Mouse (Mus musculus) CH12.LX (cell line): ENCODE data around the gene Cachd1. TPM values are rescaled to one million over a fixed set of nuclear protein-coding genes. Genes with fewer than 3 reads are reported as not detected.

Experiments
- DNase-seq: peaks from one replicate; pipeline ENCODE4 v3.0.0-alpha.2; 2013; ENCODE audit errors: extremely low read depth
- H3K27ac ChIP-seq: 2 replicates; pipeline ENCODE4 v1.5.1; 2012; ENCODE audit warnings: low read depth, mild to moderate bottlenecking, control low read depth, moderate library complexity; ENCODE audit not compliant: insufficient read depth
- H3K27me3 ChIP-seq: replicated peaks from 2 replicates; pipeline ENCODE3; 2012; ENCODE audit warnings: inconsistent platforms
- H3K36me3 ChIP-seq, 2 experiments: replicated peaks in 1 of 2; 2 replicates each; pipeline versions ENCODE3 to v1.6.1; 2012; ENCODE audit warnings: inconsistent platforms in 1 of 2, low read length in 1 of 2, mild to moderate bottlenecking in 1 of 2, mixed read lengths in 1 of 2, moderate library complexity in 1 of 2; ENCODE audit not compliant: control insufficient read depth in 1 of 2, insufficient read depth in 1 of 2
- H3K4me1 ChIP-seq, 2 experiments: 2 replicates each; pipeline ENCODE4 v1.6.1; 2012; ENCODE audit warnings: inconsistent platforms in 1 of 2, moderate library complexity in 1 of 2; ENCODE audit not compliant: insufficient read depth in 2 of 2, control insufficient read depth in 1 of 2
- H3K4me2 ChIP-seq: 2 replicates; pipeline ENCODE4 v1.6.1; 2012; ENCODE audit warnings: low read depth, mild to moderate bottlenecking, control low read depth; ENCODE audit not compliant: poor library complexity, insufficient read depth, severe bottlenecking
- H3K4me3 ChIP-seq, 3 experiments: fragments of 150-350 bp in 1 of 3; sonication (generic) in 1 of 3; replicated peaks in 1 of 3; 2 replicates each; pipeline versions ENCODE3 to v1.5.1; 2011 to 2012; ENCODE audit warnings: low read depth in 2 of 3, low read length in 2 of 3, mild to moderate bottlenecking in 2 of 3, moderate library complexity in 2 of 3, control low read depth in 1 of 3, improper control_type of control experiment in 1 of 3, inconsistent platforms in 1 of 3, mixed read lengths in 1 of 3; ENCODE audit not compliant: poor library complexity in 1 of 3
- H3K79me2 ChIP-seq: replicated peaks from 2 replicates; pipeline ENCODE4 v1.6.1; 2012; ENCODE audit warnings: mild to moderate bottlenecking, moderate library complexity; ENCODE audit not compliant: control insufficient read depth, poor library complexity, insufficient read depth, severe bottlenecking; ENCODE audit errors: extremely low read depth
- H3K9ac ChIP-seq: 2 replicates; pipeline ENCODE4 v1.6.1; 2012; ENCODE audit warnings: low read depth, mild to moderate bottlenecking, control low read depth, moderate library complexity; ENCODE audit not compliant: insufficient read depth
- H3K9me3 ChIP-seq: replicated peaks from 2 replicates; pipeline ENCODE3; 2012; ENCODE audit warnings: low read length, inconsistent platforms, mixed read lengths
- CHD1 ChIP-seq: IDR thresholded peaks from 2 replicates; pipeline ENCODE4 v1.6.1; 2012; ENCODE audit warnings: low read depth, low read length, improper control_type of control experiment, inconsistent platforms
- CHD2 ChIP-seq: IDR thresholded peaks from 2 replicates; pipeline ENCODE4 v1.6.1; 2011; ENCODE audit warnings: low read length, improper control_type of control experiment
- CTCF ChIP-seq, 2 experiments: IDR thresholded peaks in 1 of 2; conservative IDR thresholded peaks in 1 of 2; 2 replicates each; pipeline ENCODE4 v1.5.1; 2011 to 2012; ENCODE audit warnings: low read depth in 2 of 2, low read length in 2 of 2, improper control_type of control experiment in 1 of 2, inconsistent platforms in 1 of 2, mild to moderate bottlenecking in 1 of 2, moderate library complexity in 1 of 2
- ELF1 ChIP-seq: IDR thresholded peaks from 2 replicates; pipeline ENCODE4 v1.6.1; 2014; ENCODE audit warnings: low read depth, mild to moderate bottlenecking, inconsistent platforms, low read length, improper control_type of control experiment
- HCFC1 ChIP-seq: IDR thresholded peaks from 2 replicates; pipeline ENCODE4 v1.6.1; 2012; ENCODE audit warnings: low read depth, mild to moderate bottlenecking, inconsistent platforms, low read length, improper control_type of control experiment
- JUND ChIP-seq: conservative IDR thresholded peaks from 2 replicates; pipeline ENCODE4 v1.6.1; 2011; ENCODE audit warnings: low read depth, low read length, improper control_type of control experiment
- KAT2A ChIP-seq: IDR thresholded peaks from 2 replicates; pipeline ENCODE4 v1.6.1; 2012; ENCODE audit warnings: low read length, improper control_type of control experiment, inconsistent platforms; ENCODE audit not compliant: insufficient replicate concordance
- MAX ChIP-seq: IDR thresholded peaks from 2 replicates; pipeline ENCODE4 v1.6.1; 2011; ENCODE audit warnings: low read length, improper control_type of control experiment
- MEF2A ChIP-seq: IDR thresholded peaks from 2 replicates; pipeline ENCODE4 v1.6.1; 2014; ENCODE audit warnings: low read depth, mild to moderate bottlenecking, inconsistent platforms, low read length, improper control_type of control experiment, borderline replicate concordance
- MXI1 ChIP-seq: IDR thresholded peaks from 2 replicates; pipeline ENCODE4 v1.6.1; 2011; ENCODE audit warnings: mild to moderate bottlenecking, low read depth, low read length, improper control_type of control experiment
- MYC ChIP-seq: IDR thresholded peaks from 2 replicates; pipeline ENCODE4 v1.6.1; 2011; ENCODE audit warnings: low read depth, mild to moderate bottlenecking, improper control_type of control experiment, low read length
- NELFE ChIP-seq: IDR thresholded peaks from 2 replicates; pipeline ENCODE4 v1.6.1; 2011; ENCODE audit warnings: low read depth, low read length, improper control_type of control experiment
- NRF1 ChIP-seq: IDR thresholded peaks from 2 replicates; pipeline ENCODE4 v1.6.1; 2014; ENCODE audit warnings: low read depth, mild to moderate bottlenecking, inconsistent platforms, low read length, improper control_type of control experiment, moderate library complexity
- PAX5 ChIP-seq: IDR thresholded peaks from 2 replicates; pipeline ENCODE4 v1.6.1; 2012; ENCODE audit warnings: low read length, inconsistent platforms, mixed read lengths
- POLR2A ChIP-seq: IDR thresholded peaks from 2 replicates; pipeline ENCODE4 v1.6.1; 2011; ENCODE audit warnings: low read depth, mild to moderate bottlenecking, improper control_type of control experiment, low read length
- POLR2AphosphoS2 ChIP-seq: IDR thresholded peaks from 2 replicates; pipeline ENCODE4 v1.6.1; 2011; ENCODE audit warnings: low read depth, low read length, improper control_type of control experiment
- RAD21 ChIP-seq: IDR thresholded peaks from 2 replicates; pipeline ENCODE4 v1.6.1; 2011; ENCODE audit warnings: low read depth, mild to moderate bottlenecking, low read length, improper control_type of control experiment, moderate library complexity
- RCOR1 ChIP-seq: conservative IDR thresholded peaks from 2 replicates; pipeline ENCODE4 v1.6.1; 2012; ENCODE audit warnings: low read depth, mild to moderate bottlenecking, inconsistent platforms, low read length, improper control_type of control experiment
- SIN3A ChIP-seq: IDR thresholded peaks from 2 replicates; pipeline ENCODE4 v1.6.1; 2012; ENCODE audit warnings: low read length, improper control_type of control experiment, inconsistent platforms
- TBP ChIP-seq: conservative IDR thresholded peaks from 2 replicates; pipeline ENCODE4 v1.6.1; 2011; ENCODE audit warnings: low read depth, low read length, improper control_type of control experiment
- UBTF ChIP-seq: IDR thresholded peaks from 2 replicates; pipeline ENCODE4 v1.6.1; 2012; ENCODE audit warnings: low read depth, mild to moderate bottlenecking, inconsistent platforms, low read length, improper control_type of control experiment, moderate library complexity
- USF2 ChIP-seq: conservative IDR thresholded peaks from 2 replicates; pipeline ENCODE4 v1.6.1; 2011; ENCODE audit warnings: low read depth, low read length, improper control_type of control experiment
- ZKSCAN1 ChIP-seq: IDR thresholded peaks from 2 replicates; pipeline ENCODE4 v1.6.1; 2012; ENCODE audit warnings: low read depth, inconsistent platforms, low read length, improper control_type of control experiment, borderline replicate concordance
- ZMIZ1 ChIP-seq: IDR thresholded peaks from 2 replicates; pipeline ENCODE4 v1.6.1; 2012; ENCODE audit warnings: low read depth, mild to moderate bottlenecking, inconsistent platforms, low read length, improper control_type of control experiment
- ZNF384 ChIP-seq: IDR thresholded peaks from 2 replicates; pipeline ENCODE4 v1.6.1; 2012; ENCODE audit warnings: low read depth, low read length, improper control_type of control experiment, inconsistent platforms
- dilution Hi-C: fragments of 300-500 bp; cut with MboI; formaldehyde crosslinking; loops from 2 replicates; pipeline ENCODE4 v1.14.3; 2020; ENCODE audit warnings: low sequenced_read_pairs; ENCODE audit not compliant: extremely low pct_unique_long_range_greater_than_20kb, extremely low pct_ligation_motif_present
- in situ Hi-C: fragments of 300-500 bp; cut with MboI; formaldehyde crosslinking; loops from 3 replicates; pipeline ENCODE4 v1.14.3; 2019; ENCODE audit warnings: low sequenced_read_pairs, low pct_ligation_motif_present, low pct_unique_long_range_greater_than_20kb, mixed read lengths
- polyA plus RNA-seq: library from polyadenylated mRNA; unstranded; fragments of >175 nt; gene quantifications from 2 replicates; pipeline ENCODE4 v1.2.1, GENCODE M21; 2012; ENCODE audit warnings: low read depth; ENCODE audit not compliant: insufficient read length
- total RNA-seq, 2 experiments: library from RNA; depleted of rRNA; stranded (reverse); fragments of 300-350 nt in 1 of 2; fragments of >200 nt in 1 of 2; gene quantifications; 2 replicates each; pipeline ENCODE4 v1.2.3; 2012 to 2014

Cachd1 gene
- total and polyA plus RNA-seq, 3 experiments, result 0.13 to 0.24 (median 0.20) TPM

DNA sequence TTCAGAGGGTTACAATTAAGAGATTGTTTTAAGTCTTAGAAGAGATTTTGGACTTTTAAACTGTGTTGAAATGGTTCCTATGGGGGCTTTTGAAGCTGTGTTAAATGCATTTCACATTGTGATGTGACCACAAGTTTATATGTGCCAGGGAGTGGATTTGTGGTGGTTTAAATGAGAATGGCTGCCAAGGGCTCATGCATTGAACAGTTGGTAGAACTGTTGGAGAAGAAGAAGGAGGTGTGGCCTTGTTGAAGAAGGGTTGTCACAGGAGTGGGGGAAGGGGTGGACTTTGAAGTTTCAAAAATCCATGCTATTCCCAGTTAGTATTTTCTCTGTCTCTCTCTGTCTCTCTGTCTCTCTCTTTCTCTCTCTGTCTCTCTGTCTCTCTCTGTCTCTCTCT lies 267.7 kb downstream of the Cachd1 start:
- H3K9ac ChIP-seq, result no peak overlapping the region
- no peak for DNase-seq
- H3K36me3 ChIP-seq, result no peaks in the 10 kb centered on the region
- H3K79me2 ChIP-seq, result no peaks in the 10 kb centered on the region
- no peak overlapping the region for H3K27ac ChIP-seq
- H3K4me2 ChIP-seq, result no peak overlapping the region
- no peak for TF ChIP-seq NRF1
- no peak for TF ChIP-seq ELF1
- no peak for TF ChIP-seq TBP
- no peak for TF ChIP-seq MXI1
- no peak for TF ChIP-seq RAD21
- no peak for TF ChIP-seq CHD2
- TF ChIP-seq CTCF (conservative IDR thresholded peaks at IDR 0.05 in 1 of 2, IDR thresholded peaks at IDR 0.05 in 1 of 2; ENCODE audit: low read depth in 2 of 2, low read length in 2 of 2), result no peak
- TF ChIP-seq MEF2A, result no peak
- TF ChIP-seq CHD1, result no peak
- TF ChIP-seq HCFC1, result no peak
- TF ChIP-seq PAX5, result no peak
- TF ChIP-seq POLR2AphosphoS2, result no peak
- no peak overlapping the region for H3K4me3 ChIP-seq
- no peaks in the 10 kb centered on the region for H3K9me3 ChIP-seq
- H3K4me1 ChIP-seq, result no peaks in the 10 kb centered on the region
- dilution Hi-C loops (no loop called here), in situ Hi-C loops (no loop called here)
- H3K27me3 ChIP-seq, result no peaks in the 10 kb centered on the region

DNA sequence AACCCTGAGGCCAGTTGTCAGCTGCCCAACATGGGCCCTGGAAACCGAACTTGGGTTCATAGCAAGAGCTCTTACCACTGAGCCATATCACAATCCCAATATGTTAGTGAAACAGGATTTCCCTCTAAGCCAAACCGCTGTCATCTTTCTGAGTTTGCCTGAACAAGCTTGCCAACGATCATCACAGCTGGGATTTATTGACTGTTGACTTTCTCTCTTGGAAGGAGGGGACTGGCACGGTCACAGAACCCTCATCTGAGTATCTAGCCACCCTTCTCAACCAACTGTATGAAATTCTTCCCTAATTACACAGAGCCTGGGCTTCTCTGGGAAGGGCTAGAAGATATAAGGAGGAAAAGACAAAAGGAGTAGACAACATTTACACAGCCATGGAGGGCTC lies 270.1 kb downstream of the Cachd1 start:
- no peak for DNase-seq
- dilution Hi-C loops, result no loop called here
- no peaks in the 10 kb centered on the region for H3K79me2 ChIP-seq
- in situ Hi-C loops, result no loop called here
- no peaks in the 10 kb centered on the region for H3K27me3 ChIP-seq
- H3K4me1 ChIP-seq, result no peaks in the 10 kb centered on the region
- H3K9ac ChIP-seq, result no peak overlapping the region
- H3K4me2 ChIP-seq, result no peak overlapping the region
- no peaks in the 10 kb centered on the region for H3K36me3 ChIP-seq
- H3K9me3 ChIP-seq, result no peaks in the 10 kb centered on the region
- no peak for TF ChIP-seq SIN3A
- no peak overlapping the region for H3K27ac ChIP-seq
- H3K4me3 ChIP-seq, result no peak overlapping the region

DNA sequence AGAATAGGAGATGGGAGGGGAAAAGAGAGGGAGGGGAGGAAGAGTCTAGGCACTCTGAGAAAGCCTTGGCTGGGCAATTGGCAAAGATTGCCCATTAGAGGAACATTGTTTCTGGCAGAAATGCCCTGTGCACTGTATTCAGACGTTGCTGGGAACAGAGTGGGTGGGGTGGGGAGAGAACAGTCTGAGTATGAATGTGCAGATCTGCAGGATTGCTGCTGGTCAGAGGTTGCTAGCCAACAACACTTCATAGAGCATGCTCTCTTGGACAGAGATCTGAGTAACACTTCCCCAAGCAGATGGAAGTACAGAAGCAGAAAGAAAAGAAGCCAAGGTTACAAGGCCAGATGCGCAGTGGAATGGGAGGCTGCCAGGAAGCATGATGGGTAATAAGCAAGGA lies 285.7 kb downstream of the Cachd1 start:
- no peak overlapping the region for H3K27ac ChIP-seq
- in situ Hi-C loops (no loop called here), dilution Hi-C loops (no loop called here)
- no peak overlapping the region for H3K4me2 ChIP-seq
- H3K79me2 ChIP-seq, result no peaks in the 10 kb centered on the region
- no peaks in the 10 kb centered on the region for H3K27me3 ChIP-seq
- H3K36me3 ChIP-seq, result no peaks in the 10 kb centered on the region
- H3K9me3 ChIP-seq, result peaks cover 6% of the 10 kb centered on the region
- DNase-seq, result no peak
- H3K4me3 ChIP-seq, result no peak overlapping the region
- no peak overlapping the region for H3K9ac ChIP-seq
- TF ChIP-seq MXI1 (no peak), USF2 (no peak), NELFE (no peak), UBTF (no peak), ZMIZ1 (no peak), POLR2AphosphoS2 (no peak), SIN3A (no peak), CHD1 (no peak), KAT2A (no peak), MEF2A (no peak), NRF1 (no peak), POLR2A (no peak), MAX (no peak), ZKSCAN1 (no peak), ZNF384 (no peak), RCOR1 (no peak), ELF1 (no peak), JUND (no peak), MYC (no peak)
- no peaks in the 10 kb centered on the region for H3K4me1 ChIP-seq
